Mouse (Mus musculus) CD4-positive, CD25-positive, alpha-beta regulatory T cell, adult 4 months (primary cell): ENCODE measurements around the gene Olfr1412. TPM values are rescaled to one million over a fixed set of nuclear protein-coding genes. Genes with fewer than 3 reads are reported as not detected.

ENCODE experiments used
- ATAC-seq: one replicate; pipeline ENCODE4 v1.8.0; 2017
- polyA plus RNA-seq, 2 experiments: library from polyadenylated mRNA; unstranded; fragments of 100-300 nt; shearing (Covaris generic); gene quantifications; one replicate each; pipeline ENCODE4 v1.2.1; 2017

Gene Olfr1412
- polyA plus RNA-seq, result not detected

DNA sequence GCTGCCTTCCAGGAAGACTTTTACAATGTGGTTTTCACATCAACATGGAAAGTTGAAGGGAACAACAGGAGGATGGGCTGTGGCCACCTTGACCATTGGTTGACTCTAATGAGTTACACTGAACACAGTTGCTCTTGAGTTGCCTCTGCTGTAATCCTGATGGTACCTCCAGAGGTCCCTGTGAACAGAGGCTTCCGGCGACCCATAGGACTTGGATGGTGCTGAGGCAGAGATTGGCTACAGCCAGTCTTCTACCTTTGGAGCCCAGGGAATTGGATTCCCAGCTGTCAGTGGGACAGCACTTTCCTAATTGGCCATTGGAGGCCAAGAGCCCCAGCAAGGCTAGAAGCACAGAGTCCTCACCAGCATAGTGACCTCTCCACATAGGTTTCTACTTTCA is at the start of gene Olfr1412:
Gene Olfr1412, plus strand, starts transcription at position 301 of the 400 bp plus-strand sequence.
- ATAC-seq, result no peak

DNA sequence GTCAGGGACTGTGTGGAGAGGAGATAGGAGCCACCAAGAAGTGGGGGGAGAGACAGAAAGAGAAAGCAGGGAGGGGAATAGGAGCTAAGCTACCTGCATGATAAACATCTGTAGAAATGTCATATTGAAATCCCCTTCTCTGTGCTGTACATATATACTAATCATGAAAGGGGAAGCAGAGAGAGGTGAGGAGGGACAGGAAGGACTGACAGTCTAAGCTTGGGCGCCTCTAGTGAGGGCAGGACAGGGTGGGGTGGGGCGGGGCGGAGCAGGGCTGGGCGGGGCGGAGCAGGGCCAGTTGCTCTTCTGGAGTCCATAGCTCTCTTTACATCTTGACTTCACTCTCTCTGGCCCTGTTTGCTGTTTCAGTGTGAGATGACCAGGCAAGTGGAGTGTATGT is 48.6 kb upstream of the Olfr1412 start:
- ATAC-seq, result peak; percentile 37

DNA sequence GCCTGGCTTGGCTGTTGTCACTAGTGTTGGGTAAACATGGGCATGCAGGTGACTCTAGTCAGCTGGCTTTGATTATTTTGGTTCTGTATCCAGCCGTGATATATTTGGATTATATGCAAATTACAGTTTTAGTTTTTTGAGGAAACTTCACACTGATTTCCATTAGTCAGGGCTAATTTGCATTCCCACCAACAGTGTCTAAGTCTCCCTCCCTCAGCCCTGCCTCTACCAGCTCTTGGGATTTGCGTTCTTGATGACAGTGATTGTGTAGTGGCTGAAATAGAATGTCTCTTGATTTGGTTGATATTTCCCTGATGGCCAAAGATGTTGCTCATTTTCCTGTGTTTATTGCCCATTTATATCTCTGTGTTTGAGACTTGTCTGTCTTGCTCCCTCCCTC is 46.5 kb upstream of the Olfr1412 start:
- ATAC-seq, result no peak

DNA sequence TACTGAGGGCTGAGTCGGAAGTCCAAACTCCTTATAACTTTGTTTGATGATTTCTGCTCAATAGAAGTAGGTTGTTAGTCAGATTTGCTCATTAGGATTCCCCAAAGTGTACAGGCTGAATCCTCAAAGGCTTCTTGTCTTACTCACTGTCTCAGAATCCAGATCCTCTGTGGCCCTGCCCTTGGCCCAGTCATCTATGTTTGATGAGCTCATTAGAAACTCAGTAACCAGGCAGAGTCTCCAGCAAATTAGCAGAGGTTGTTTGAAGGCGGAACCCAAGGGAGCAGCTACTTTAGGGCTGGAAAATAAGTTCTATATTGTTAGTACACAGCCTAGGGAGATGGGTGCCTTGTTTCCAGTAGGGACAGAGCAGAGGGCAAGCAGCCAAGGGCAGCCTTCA is 39.6 kb upstream of the Olfr1412 start:
- no peak for ATAC-seq

DNA sequence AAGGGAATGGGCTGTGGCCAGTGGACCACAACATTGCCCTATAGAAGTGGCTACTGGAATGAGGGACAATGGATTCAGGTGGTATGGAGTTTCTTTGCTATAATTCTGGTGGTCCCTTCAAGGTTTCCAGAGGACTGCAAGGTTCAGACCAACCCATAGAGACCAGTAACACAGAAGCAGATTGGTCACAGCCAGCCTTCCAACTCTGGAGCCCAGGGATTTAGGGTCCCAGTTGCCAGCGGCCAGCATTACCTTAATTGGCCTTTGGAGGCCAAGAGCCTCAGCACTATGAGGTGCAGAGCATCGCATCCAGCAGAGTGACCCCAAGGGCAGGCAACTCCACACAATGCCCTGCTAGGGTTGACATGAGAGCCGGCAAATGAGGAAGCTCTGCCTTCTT is 14.6 kb upstream of the Olfr1412 start, which contains the start of gene Olfr1413:
Gene Olfr1413, plus strand, starts transcription at position 301 of the 400 bp plus-strand sequence.
- no peak for ATAC-seq

DNA sequence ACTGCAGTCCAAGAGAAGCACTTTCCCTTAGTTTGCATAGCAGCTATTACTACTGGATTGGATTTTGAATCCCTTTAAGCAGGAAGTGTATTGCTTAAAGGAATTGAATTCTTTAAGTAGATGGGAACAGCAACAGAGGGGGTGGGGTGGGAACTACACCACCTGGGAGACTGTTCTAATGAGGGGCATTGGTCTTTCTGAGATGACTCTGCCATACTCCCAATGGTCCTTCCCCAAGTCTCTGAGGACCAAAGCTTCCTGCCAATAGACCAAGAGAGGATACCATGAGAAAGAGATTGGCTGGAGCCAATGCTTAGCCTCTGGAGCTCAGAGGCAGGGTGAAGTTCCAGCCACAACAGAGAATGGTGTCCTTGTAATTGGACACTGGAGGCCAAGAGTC is 8.5 kb downstream of the Olfr1412 start, which contains the start of gene Olfr1411:
Gene Olfr1411, plus strand, starts transcription at position 301 of the 400 bp plus-strand sequence.
- ATAC-seq, result no peak

DNA sequence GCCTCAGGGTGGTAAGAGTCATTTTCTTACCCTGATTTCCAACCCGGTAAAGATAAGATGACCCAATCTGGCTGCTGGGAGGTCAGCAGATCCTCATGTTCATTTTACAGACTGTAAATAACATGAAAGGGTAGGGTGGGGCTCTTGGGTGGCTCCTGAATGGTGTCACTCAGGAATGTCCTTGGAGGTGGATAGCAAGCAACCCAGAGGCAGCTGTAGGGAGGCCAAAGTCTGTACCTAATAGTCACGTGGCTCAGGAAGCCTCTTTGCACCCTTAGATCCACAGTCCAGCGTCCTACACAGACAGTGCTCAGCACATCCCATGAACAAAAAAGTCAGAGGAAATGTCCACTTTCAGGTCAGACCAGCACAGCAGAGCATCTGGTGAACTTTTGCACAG is 10.4 kb downstream of the Olfr1412 start:
- no peak for ATAC-seq

DNA sequence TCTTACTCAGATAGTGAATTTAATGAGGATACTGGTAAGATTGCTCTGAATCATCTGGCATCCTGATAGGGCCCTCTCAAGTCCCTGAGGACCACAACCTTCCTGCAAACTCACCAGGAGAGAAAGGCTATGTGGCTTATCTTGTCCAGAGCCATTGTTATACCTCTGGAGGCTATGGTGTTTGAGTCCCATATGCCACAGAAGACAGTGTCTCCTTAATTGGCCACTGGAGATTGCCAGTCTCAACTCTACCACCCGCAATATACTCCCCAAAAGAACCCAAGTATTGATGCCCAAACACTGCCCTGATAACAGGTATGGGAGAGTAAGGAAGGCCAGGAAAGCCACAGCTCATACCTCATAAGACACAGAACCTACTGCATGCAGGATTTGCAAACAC is 19.9 kb downstream of the Olfr1412 start, which contains the start of gene Olfr1410:
Gene Olfr1410, plus strand, starts transcription at position 301 of the 400 bp plus-strand sequence.
- ATAC-seq, result no peak

DNA sequence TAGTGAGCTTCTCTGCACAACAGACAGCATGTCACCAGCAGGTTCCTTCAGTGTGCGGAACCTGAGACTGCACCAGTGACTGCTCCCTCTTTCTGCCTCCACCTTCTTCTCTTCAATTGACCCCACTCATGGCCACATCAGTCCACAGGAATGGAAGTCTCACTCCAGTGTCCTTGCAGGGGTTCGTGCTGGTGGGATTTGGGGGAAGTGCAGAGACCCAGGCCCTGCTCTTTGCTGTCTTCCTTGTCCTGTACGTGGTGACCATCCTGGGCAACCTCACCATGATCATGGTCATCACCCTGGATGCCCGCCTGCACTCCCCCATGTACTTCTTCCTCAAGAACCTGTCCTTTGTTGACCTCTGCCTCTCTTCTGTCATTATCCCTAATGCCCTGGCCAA is 22.1 kb downstream of the Olfr1412 start:
- no peak for ATAC-seq

DNA sequence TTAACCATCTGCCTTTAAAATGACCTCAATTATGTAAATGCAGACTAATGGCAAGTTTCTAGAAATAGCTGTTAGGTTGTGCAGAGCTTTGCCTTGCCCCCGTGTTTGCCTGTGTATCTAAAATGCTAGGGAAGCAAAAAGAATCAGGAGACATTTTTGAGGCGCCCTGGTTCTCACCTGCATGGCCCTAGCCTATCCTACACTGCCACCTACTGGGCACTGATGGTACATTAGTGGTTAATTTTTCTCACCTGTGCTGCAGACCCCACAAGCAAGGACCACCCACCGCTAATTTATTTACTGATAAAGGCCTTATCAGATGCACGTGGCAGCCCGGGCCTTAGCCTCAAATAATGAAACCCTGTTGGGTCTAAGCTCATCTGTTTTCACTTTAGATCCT is 25.4 kb downstream of the Olfr1412 start:
- ATAC-seq, result peak; percentile 57

DNA sequence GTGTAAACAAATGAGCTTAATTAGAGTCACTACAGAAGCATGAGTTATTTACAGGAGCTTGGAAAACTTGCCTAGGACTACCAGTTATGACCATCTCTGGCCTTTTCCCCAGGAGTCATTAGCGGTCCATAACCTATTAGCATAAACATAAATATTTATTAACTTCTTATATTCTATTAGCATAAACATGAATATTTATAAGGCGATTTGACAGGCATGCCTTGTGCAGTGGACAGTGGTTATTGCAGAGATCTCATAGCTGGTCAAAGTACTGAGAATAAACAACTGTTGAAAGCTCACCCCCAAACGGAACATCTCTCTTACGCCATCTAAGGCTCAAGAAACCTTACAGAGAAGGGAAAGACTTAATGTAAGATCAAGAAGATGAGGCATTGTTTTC is 27.6 kb downstream of the Olfr1412 start:
- ATAC-seq, result no peak

DNA sequence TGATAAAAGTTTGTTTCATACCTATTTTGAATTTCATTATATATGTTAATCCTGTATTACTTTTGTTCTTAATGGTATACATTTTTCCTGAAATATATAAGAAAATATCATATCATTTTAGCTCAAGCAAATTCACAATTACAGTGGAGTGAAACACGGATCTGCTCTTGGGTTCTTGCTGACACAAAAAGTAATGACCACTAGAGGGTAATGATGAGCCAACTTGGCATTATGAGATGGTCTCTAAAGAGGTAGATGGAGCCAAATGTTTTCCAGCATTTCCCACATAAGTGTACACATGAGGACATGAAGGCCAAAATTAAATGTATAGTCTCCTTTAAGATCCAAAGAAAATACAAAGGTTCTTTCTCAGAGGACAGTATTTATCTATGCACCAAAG is 28.9 kb downstream of the Olfr1412 start:
- no peak for ATAC-seq

DNA sequence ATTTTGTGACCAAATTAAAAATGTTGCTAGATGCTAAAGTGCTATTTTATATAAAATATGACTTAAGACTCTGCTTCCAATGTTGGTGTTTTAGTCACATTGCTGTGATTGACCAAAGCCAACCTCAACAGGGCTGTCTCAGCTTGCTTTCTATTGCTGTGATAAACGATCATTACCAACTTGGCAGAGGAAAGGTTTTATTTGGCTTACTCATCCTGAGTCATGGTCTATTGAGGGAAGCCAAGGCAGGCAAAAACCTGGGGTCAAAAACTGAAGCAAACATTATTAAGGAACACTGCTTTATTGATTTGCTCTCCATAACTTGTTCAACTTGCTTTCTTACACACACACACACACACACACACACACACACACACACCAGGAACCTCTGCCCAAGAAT is 30.5 kb downstream of the Olfr1412 start:
- ATAC-seq, result no peak

DNA sequence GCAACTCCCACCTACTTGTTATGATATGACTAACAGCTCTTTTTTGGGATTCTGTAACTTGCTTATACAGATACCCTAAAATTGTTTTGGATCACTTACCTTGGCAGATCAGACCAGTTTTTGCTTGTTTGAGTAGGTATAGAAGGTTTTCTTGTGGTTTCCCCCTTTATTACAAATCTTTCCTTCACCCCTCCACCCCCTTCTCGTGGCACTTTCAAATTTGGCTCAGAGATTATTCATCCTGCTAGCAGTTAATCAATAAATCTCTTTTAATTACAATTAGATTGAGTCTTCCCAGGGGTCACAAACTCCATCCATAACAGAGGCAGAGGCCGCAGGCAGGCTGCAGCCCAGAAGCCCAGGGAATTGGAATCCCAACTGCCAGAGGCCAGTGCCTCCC is 31.9 kb downstream of the Olfr1412 start, which contains the start of gene Olfr12:
Gene Olfr12, plus strand, starts transcription at position 301 of the 400 bp plus-strand sequence.
- ATAC-seq, result no peak

DNA sequence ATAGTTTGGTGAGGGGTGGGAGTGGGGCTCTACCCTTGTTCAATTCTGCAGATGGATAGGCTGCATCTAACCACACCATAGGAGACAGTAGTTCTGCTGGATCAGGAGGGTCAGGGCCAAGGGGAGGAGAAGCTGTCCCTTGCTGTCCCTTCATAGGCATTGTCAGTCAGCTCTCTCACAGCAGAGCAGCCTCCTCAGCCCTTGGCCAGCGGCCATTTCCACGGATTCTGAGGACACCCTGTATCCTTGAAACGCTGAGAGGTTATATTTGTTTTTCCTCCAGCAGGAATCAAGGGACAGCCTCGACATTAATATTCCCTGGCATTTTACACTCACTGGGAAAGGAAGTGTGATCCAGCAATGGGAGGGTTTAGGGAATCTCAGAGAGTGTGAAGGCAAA is 32.8 kb downstream of the Olfr1412 start:
- ATAC-seq, result no peak

DNA sequence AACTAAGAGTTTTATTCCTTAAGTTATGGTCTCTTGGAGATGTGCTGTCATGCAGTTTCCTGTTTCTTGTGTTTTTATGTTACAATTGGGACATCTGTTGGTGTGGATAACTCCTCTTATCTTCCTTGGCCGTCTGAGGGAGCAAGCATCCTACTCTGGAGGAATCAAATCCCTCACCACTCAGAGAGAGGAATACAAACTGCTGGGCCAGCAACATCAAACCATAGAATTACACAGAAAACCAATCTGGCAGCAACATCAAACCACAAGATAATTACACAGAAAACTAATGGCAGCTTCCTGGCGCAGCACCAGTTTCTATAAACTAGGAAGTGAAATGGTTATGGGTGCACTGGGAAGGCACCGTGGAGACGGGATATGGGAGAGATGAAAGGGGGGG is 42.6 kb downstream of the Olfr1412 start:
- ATAC-seq, result no peak

DNA sequence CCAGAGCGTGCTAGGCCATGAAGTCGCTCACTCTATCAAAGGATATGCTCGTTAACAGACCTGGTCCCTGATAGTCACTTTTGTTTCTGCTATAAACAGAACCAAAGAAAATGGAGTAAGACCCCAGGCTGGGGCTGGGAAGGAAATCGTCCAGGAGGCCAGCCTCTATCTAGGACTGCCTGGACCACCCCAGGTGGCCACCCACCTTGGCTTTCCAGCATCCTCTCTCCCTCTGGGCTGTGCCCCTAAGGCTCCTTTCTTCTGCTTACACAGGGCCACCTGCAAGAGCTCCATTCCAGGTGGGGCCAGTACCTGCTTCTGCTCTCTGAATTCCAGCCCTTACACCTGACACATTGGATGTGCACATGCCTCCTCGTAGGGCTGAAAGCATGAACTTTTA is 46.6 kb downstream of the Olfr1412 start:
- no peak for ATAC-seq

DNA sequence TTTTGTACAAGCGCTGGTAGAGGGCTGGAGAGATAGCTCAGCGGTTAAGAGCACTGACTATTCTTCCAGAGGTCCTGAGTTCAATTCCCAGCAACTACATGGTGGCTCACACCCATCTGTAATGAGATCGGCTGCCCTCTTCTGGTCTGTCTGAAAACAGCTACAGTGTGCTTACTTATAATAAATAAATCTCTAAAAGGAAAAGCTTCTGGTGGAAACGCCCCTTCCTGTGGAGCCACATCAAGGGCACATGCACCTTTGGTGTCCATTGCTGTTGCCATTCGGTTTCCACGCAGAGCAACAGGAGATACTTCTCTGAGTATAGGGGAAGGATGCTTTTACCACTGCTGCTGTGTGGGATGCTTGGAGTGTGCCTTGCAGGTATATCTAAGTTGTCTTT is 47.4 kb downstream of the Olfr1412 start:
- ATAC-seq, result peak; percentile 82

DNA sequence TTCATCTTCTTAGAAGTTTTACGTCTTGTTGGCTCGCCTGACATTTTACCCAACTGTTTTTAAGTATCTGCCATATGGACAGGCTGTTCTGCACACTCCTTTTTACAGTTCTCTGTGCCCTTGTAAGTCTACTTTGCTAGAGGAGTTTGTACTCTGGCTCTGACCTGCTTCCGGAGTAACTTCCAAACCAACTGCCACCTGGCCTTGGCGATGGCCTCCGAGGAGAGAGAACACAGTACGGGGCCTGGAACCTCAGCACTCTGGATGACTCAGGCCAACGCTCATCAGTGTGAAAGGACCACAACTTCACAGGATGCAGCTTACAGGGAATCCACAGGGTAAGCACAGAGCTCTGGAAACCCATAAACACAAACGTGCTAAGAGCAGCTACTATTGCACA is 48.1 kb downstream of the Olfr1412 start:
- ATAC-seq, result no peak

DNA sequence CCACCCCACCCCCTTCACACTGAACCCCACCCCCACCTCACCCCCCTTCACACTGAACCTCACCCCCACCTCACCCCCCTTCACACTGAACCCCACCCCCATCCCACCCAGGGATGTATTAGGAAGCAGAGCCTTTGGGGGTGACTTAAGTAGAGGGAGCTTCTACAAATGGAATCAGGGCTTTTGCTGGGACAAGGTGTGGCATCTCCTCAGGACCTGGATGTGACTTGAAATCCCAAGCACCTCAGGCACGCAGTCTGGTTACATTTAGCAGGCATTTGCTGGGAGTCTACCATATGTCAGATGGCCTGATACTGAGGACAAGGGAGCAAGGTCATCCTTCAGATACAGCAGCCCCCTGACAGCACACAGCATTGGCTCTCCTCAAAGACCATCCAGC is 49.0 kb downstream of the Olfr1412 start:
- no peak for ATAC-seq

DNA sequence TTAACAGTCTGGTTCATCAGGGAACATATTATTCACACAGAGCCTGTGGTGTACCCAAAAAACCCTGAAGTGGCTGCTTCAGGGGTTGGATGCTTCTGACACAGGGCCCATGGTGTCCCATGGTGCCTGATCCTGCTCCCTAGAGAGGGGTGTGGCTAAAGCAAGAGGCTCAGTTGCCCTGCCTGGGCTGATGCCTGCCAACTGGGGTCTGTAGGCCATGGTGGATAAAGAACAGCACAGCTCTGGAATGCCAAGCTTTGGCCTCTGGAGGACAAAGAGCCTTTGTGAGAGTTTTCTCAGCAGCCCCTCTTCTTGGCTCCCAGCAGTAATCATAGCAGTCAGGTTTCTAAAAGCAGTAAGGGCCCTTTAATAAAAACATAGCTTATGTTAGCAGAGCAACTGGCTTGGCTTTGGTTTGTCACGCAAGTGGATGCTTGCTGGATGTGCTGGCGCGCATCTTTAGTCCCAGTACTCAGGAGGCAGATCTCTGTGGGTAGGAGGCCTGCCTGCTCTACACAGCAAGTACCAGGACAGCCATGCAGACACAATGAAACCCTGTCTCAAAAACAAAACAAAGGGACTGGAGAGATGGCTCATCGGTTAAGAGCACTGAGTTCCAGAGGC is 49.5 kb downstream of the Olfr1412 start:
- ATAC-seq, result no peak

DNA sequence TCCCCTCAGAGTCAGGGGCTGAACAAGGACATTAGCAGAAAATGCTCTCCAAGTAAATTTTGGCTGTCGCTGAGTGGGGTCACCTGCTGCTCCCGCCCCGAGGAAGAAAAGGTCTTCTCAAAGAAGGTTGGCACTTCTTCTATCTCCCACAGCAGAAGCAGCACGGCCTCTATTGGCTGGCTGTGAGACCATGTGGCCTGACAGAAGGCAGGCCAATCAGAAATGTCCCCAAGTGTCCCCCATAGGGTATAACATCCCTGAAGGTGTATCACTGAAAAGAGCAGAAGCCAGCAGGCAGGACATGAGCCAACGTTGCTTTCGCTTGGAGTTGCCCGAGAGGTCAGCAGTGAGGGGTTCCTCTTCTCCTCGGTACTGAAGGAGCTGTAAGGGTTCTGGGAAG is 50.4 kb downstream of the Olfr1412 start:
- ATAC-seq, result no peak

DNA sequence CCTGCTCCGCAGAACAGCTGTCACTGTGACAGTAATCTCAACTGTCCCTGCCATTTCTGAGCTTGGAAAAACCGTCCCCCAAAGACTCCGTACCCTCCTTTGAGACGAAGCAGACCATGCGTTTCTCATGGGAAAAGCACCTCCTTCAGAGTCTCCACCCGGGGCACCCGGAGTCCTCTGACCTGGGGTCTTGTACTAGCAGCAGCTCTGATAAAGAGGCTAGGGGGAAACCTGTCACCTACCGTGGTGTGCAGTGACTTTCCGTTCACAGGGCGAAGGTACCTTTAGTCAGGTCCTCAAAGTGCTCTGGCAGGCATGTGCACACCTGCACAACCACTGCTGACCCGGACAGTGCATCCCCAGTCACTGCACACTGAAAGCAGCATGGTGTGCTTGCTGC is 51.1 kb downstream of the Olfr1412 start:
- ATAC-seq, result no peak

DNA sequence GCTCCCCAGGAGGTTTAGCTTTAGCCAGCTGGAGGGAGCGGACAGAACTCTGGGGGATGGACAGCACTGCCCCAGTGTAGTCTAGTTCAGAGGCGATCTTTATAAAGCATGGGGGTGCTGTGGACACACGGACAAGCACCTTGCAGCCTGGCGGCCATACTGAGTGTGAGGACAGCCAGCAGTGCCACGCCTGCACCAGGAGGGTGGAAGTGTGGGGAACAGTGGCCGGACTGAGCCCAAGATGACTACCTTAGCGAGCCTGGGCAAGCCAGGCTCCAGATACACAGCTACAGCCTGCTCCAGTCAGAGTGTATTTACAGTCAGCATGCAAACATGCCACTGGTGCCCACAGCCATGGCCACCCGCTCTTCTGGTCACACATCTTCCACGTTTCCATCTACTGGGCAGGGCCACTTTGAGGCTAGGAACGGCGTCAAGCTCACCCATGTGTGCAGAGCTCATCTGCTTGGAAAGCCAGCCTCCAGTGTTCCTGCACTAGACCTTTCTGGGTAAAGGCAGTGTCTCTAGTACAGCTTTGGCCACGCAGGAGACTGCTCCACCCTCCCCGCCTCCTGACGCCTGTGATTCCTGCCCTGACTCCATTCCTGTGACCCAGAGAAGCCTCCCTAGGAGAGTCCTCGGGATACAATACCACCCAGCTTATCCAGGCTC is 52.1 kb downstream of the Olfr1412 start:
- no peak for ATAC-seq
